Comparison of ENCODE assay signal across 9 mouse cellular contexts in genomic region chr11:100702081-100702851, GRCm38 (mm10). TPM values are rescaled to one million over a fixed set of nuclear protein-coding genes. Genes with fewer than 3 reads are reported as not detected.
DNase-seq lines count a peak whose midpoint lies in the region; ATAC-seq and TF ChIP-seq lines count a peak whose summit lies in the region.
"Had no signal": no experiment of that assay in that cellular context is flagged by ENCODE, and none has a peak within 500 bp of the region (broad histone marks: within the 10 kb centered on the region; RNA-seq: fewer than 3 reads in every experiment).

No protein-coding gene starts in this region.

- H3K9me3 ChIP-seq in hindbrain, embryonic 12.5 days (replicated peaks) = no peaks in the 10 kb centered on the region

- no peak overlapping the region for H3K9ac ChIP-seq in hindbrain, embryonic 12.5 days

- H3K27ac ChIP-seq in left cerebral cortex, adult 2 months = no peak overlapping the region
- no peak overlapping the region for H3K27ac ChIP-seq in brown adipose tissue, adult 24 weeks (replicated peaks; ENCODE audit: low read depth, low read length)
- H3K27ac ChIP-seq in hindbrain, embryonic 12.5 days = no peak overlapping the region

- H3K4me3 ChIP-seq in left cerebral cortex, adult 2 months = peak overlapping the region; percentile 30
- H3K4me3 ChIP-seq in brown adipose tissue, adult 24 weeks (ENCODE audit: insufficient read depth, low read depth, low read length) = peak overlapping the region; percentile 57
- H3K4me3 ChIP-seq in hindbrain, embryonic 12.5 days = no peak overlapping the region

- peak; percentile 94 for TF ChIP-seq CTCF in left cerebral cortex, adult 2 months (IDR thresholded peaks at IDR 0.05)

- DNase-seq in left cerebral cortex, adult 2 months (ENCODE audit: extremely low spot score in 1 of 2, low spot score in 2 of 2) = peak; percentile 62 to 68
- no peak for DNase-seq in left cerebral cortex, adult 8-10 months (ENCODE audit: low spot score in 2 of 2)
- DNase-seq in fibroblast of lung, adult 2 months (ENCODE audit: low read depth) = peak; percentile 67
- DNase-seq in left cerebral cortex, postnatal 36 days (ENCODE audit: low spot score in 2 of 2) = peak; percentile 40 to 59
- DNase-seq in spleen, postnatal 4 days (ENCODE audit: low spot score in 2 of 2) = peak; percentile 62 to 82

- 36% methylated on average over 19 of the region's 19 CpGs for WGBS in hindbrain, embryonic 12.5 days

- peak overlapping the region; percentile 25; the same call in 1 of the 2 replicates for H3K4me2 ChIP-seq in hindbrain, embryonic 12.5 days (replicated peaks)

- peaks cover 6% of the 10 kb centered on the region; the same call in 1 of the 2 replicates for H3K27me3 ChIP-seq in hindbrain, embryonic 12.5 days

- H3K36me3 ChIP-seq in hindbrain, embryonic 12.5 days = peaks cover 29% of the 10 kb centered on the region

- intact Hi-C loops in left cerebral cortex, adult 2 months (cut with DNase I) = loop anchor here (2.0 to 10.0 kb wide), 3 partner anchors 75 to 337 kb away; no protein-coding TSS in a partner anchor
- intact Hi-C loops in left cerebral cortex, postnatal 36 days (cut with DNase I) = loop anchor here (2.0 to 10.0 kb wide), 2 partner anchors 131 to 277 kb away; no protein-coding TSS in a partner anchor

- H3K4me1 ChIP-seq in brown adipose tissue, adult 24 weeks (ENCODE audit: control insufficient read depth, insufficient read depth, insufficient read length, low read length) = peaks cover 5% of the 10 kb centered on the region
- H3K4me1 ChIP-seq in hindbrain, embryonic 12.5 days = peaks cover 8% of the 10 kb centered on the region; the same call in 1 of the 2 replicates

- ATAC-seq in hindbrain, embryonic 12.5 days (ENCODE audit: low FRiP score) = peak; percentile 54; the same call in 1 of the 2 replicates
- ATAC-seq in megakaryocyte-erythroid progenitor cell, adult 5-6 weeks (replicated peaks; ENCODE audit: low FRiP score, low TSS enrichment, poor library complexity, severe bottlenecking) = 0 out of 2 replicates have a peak, but pooled peaks have one; percentile 39

RNA-seq across cellular contexts. Expression of gene Dhx58, which starts 1.8 kb away (rescaled TPM):
- total RNA-seq in left cerebral cortex, adult 2 months (2021) = 1 to 10 TPM; 3.0 to 3.7 TPM
- 1 to 10 TPM; 1.6 to 2.1 (median 1.8) TPM for total RNA-seq in left cerebral cortex, adult 8-10 months (2022)
- 3.6 and 6.4 TPM in 2 replicates for polyA plus RNA-seq in brown adipose tissue, adult 24 weeks (2012; ENCODE audit: insufficient read depth, insufficient read length, missing spikeins)
- 1.4 and 2.7 TPM in 2 replicates for polyA plus RNA-seq in hindbrain, embryonic 12.5 days (2016; fragmentation: Nextera tagmentation; extraction: Ambion mirVana)
- 1 to 10 TPM; 2.0 to 2.8 TPM for total RNA-seq in left cerebral cortex, postnatal 36 days (2021)
- total RNA-seq in megakaryocyte-erythroid progenitor cell, adult 5-6 weeks (2014; fragmentation: Nextera tagmentation) = 14.2 and 16.4 TPM in 2 replicates
- total RNA-seq in megakaryocyte-erythroid progenitor cell, adult 5-6 weeks (2017) = 11.8 and 12.9 TPM in 2 replicates

RNA-seq across cellular contexts. Expression of gene Kat2a, which starts 10.0 kb away (rescaled TPM):
- total RNA-seq in left cerebral cortex, adult 2 months (2021) = 10 to 100 TPM; 60.5 to 61.7 TPM
- total RNA-seq in left cerebral cortex, adult 8-10 months (2022) = 10 to 100 TPM; 56.6 to 62.8 (median 59.2) TPM
- 6.9 and 8.4 TPM in 2 replicates for polyA plus RNA-seq in brown adipose tissue, adult 24 weeks (2012; ENCODE audit: insufficient read depth, insufficient read length, missing spikeins)
- 61.4 and 61.8 TPM in 2 replicates for polyA plus RNA-seq in hindbrain, embryonic 12.5 days (2016; fragmentation: Nextera tagmentation; extraction: Ambion mirVana)
- total RNA-seq in left cerebral cortex, postnatal 36 days (2021) = 10 to 100 TPM; 63.1 to 65.4 TPM
- 60.8 and 61.6 TPM in 2 replicates for total RNA-seq in megakaryocyte-erythroid progenitor cell, adult 5-6 weeks (2014; fragmentation: Nextera tagmentation)
- total RNA-seq in megakaryocyte-erythroid progenitor cell, adult 5-6 weeks (2017) = 15.2 and 30.5 TPM in 2 replicates

RNA-seq across cellular contexts. Expression of gene Zfp385c, which starts 10.0 kb away (rescaled TPM):
- total RNA-seq in left cerebral cortex, adult 2 months (2021) = under 1 TPM; 0.16 to 0.26 TPM
- total RNA-seq in left cerebral cortex, adult 8-10 months (2022) = 1 to 10 TPM in 1 of 4 experiments, under 1 TPM in 3; 0.11 to 1.1 (median 0.40) TPM
- not detected in 2 replicates for polyA plus RNA-seq in brown adipose tissue, adult 24 weeks (2012; ENCODE audit: insufficient read depth, insufficient read length, missing spikeins)
- polyA plus RNA-seq in hindbrain, embryonic 12.5 days (2016; fragmentation: Nextera tagmentation; extraction: Ambion mirVana) = 0.53 and 0.74 TPM in 2 replicates
- total RNA-seq in left cerebral cortex, postnatal 36 days (2021) = under 1 TPM; 0.39 to 0.47 TPM
- not detected in 2 replicates for total RNA-seq in megakaryocyte-erythroid progenitor cell, adult 5-6 weeks (2014; fragmentation: Nextera tagmentation)
- total RNA-seq in megakaryocyte-erythroid progenitor cell, adult 5-6 weeks (2017) = not detected in 2 replicates

RNA-seq across cellular contexts. Expression of gene Hspb9, which starts 11.4 kb away (rescaled TPM):
- total RNA-seq in left cerebral cortex, adult 2 months (2021) = not detected
- not detected for total RNA-seq in left cerebral cortex, adult 8-10 months (2022)
- polyA plus RNA-seq in brown adipose tissue, adult 24 weeks (2012; ENCODE audit: insufficient read depth, insufficient read length, missing spikeins) = not detected in 2 replicates
- polyA plus RNA-seq in hindbrain, embryonic 12.5 days (2016; fragmentation: Nextera tagmentation; extraction: Ambion mirVana) = 0.35 and 0.38 TPM in 2 replicates
- not detected for total RNA-seq in left cerebral cortex, postnatal 36 days (2021)
- total RNA-seq in megakaryocyte-erythroid progenitor cell, adult 5-6 weeks (2014; fragmentation: Nextera tagmentation) = not detected in 2 replicates
- not detected in 2 replicates for total RNA-seq in megakaryocyte-erythroid progenitor cell, adult 5-6 weeks (2017)
- polyA plus RNA-seq: frontal cortex, adult 2 months had no signal

RNA-seq across cellular contexts. Expression of gene Rab5c, which starts 35.7 kb away (rescaled TPM):
- total RNA-seq in left cerebral cortex, adult 2 months (2021) = 100 to 1,000 TPM; 139 to 142 TPM
- 100 to 1,000 TPM; 148 to 157 (median 154) TPM for total RNA-seq in left cerebral cortex, adult 8-10 months (2022)
- 148 and 163 TPM in 2 replicates for polyA plus RNA-seq in brown adipose tissue, adult 24 weeks (2012; ENCODE audit: insufficient read depth, insufficient read length, missing spikeins)
- polyA plus RNA-seq in hindbrain, embryonic 12.5 days (2016; fragmentation: Nextera tagmentation; extraction: Ambion mirVana) = 17.7 and 19.9 TPM in 2 replicates
- 100 to 1,000 TPM; 138 to 156 TPM for total RNA-seq in left cerebral cortex, postnatal 36 days (2021)
- 77.5 and 147 TPM in 2 replicates for total RNA-seq in megakaryocyte-erythroid progenitor cell, adult 5-6 weeks (2014; fragmentation: Nextera tagmentation)
- total RNA-seq in megakaryocyte-erythroid progenitor cell, adult 5-6 weeks (2017) = 81.5 and 95.4 TPM in 2 replicates

Comparison
In these comparisons a context has a peak if more than half of its experiments do, and no peak if none do; other contexts are left out.
1. DNase-seq: peak in left cerebral cortex, adult 2 months (2 of 2), fibroblast of lung, adult 2 months (single experiment), left cerebral cortex, postnatal 36 days (2 of 2) and spleen, postnatal 4 days (2 of 2); none in left cerebral cortex, adult 8-10 months (0 of 2).